Mouse (Mus musculus) cortical plate, adult 2 months (tissue): ENCODE results near the gene Smpd2. TPM values are rescaled to one million over a fixed set of nuclear protein-coding genes. Genes with fewer than 3 reads are reported as not detected.

ENCODE experiments used
- H3K27ac ChIP-seq: fragments of 200-500 bp; 2 replicates; pipeline ENCODE4 v1.5.1; 2012; ENCODE audit warnings: low read length, control low read depth, inconsistent platforms; ENCODE audit not compliant: insufficient read depth
- H3K4me1 ChIP-seq: fragments of 200-500 bp; 2 replicates; pipeline ENCODE4 v1.6.1; 2011; ENCODE audit warnings: low read length; ENCODE audit not compliant: control insufficient read depth, insufficient read depth
- H3K4me3 ChIP-seq: fragments of 200-500 bp; 2 replicates; pipeline ENCODE4 v1.5.1; 2011; ENCODE audit warnings: mild to moderate bottlenecking, low read length, control low read depth; ENCODE audit not compliant: insufficient read depth
- CTCF ChIP-seq: fragments of 200-500 bp; IDR thresholded peaks from 2 replicates; pipeline ENCODE4 v1.5.1; 2011; ENCODE audit warnings: mild to moderate bottlenecking, control low read depth, low read length; ENCODE audit not compliant: insufficient read depth; ENCODE audit errors: extremely low read depth
- POLR2A ChIP-seq: fragments of 200-500 bp; IDR thresholded peaks from 2 replicates; pipeline ENCODE4 v1.6.1; 2011; ENCODE audit warnings: mild to moderate bottlenecking, low read length, control low read depth; ENCODE audit not compliant: insufficient read depth; ENCODE audit errors: extremely low read depth
- polyA plus RNA-seq: library from polyadenylated mRNA; depleted of rRNA; stranded (reverse); fragments of >200 nt; gene quantifications from 2 replicates; pipeline ENCODE4 v1.2.3, GENCODE M21; 2012

The Smpd2 gene
- polyA plus RNA-seq, 1 experiment: 33.8 TPM

DNA sequence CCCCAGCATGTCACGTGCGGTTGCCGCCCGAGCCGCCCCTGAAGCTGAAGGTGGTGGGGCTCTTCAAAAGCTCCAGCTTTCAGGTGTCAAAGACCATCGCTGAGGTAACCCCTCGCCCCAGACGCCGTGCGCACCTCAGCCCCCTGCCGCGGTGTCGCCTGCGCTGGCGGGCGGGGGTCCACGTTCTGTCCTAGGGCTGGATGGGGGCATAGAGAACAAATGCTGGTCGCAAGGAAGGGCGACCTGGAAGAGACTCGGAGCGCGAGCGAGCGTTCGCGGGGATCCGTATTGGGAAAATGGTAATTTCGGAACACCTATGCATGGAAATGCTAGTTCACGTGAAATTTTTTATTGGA, 327 bp upstream of the Smpd2 start:
- Histone ChIP-seq H3K4me3 (peak overlapping the region; percentile 88), H3K27ac (peak overlapping the region; percentile 62; the same call in 1 of the 2 replicates), H3K4me1 (no peaks in the 10 kb centered on the region)
- TF ChIP-seq CTCF (no peak), POLR2A (no peak)

DNA sequence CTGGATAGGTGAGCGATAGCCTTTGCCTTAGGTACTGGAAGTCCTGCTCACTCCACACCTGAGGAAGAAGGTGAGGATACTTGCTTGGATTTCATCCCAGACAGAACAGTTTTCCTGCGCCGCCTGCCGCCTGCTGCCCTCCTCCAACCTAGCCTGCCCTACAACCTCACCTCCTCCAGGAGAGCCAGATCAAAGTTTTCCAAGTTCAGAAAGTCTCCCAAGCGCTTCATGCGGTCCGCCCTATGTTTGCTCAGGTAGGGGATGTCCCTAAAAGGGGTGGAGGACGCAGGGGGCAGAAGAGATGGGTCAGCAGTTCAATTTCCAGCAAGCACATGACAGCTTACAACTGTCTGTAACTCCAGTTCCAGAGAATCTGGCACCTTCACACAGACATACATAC, 875 bp downstream of the Smpd2 start:
- H3K4me3 ChIP-seq: peak overlapping the region; percentile 88; the same call in 1 of the 2 replicates
- no peak for TF ChIP-seq POLR2A
- no peak for TF ChIP-seq CTCF
- no peak overlapping the region for H3K27ac ChIP-seq
- no peaks in the 10 kb centered on the region for H3K4me1 ChIP-seq

DNA sequence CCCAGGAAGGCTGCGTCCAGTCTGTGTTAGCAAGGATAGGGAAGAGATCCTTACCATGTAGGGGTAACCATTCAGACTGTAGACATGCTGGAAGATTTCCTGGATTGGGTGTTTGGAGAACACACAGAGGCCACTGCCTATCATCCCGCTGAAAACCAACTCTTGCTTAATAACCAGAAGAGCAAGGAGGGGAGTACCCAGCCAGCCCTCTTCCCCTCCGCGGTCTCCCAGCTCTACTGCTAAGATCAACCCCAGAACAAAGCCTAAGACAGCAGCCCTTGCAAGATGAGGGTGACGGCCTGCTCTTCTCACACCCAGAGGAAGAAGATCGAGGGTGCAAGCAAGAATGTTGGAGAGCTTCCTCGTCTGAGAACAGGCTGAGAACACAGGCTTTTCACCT, 1.3 kb downstream of the Smpd2 start:
- Histone ChIP-seq H3K4me1 (no peaks in the 10 kb centered on the region), H3K4me3 (peak overlapping the region; percentile 88; the same call in 1 of the 2 replicates), H3K27ac (no peak overlapping the region)
- TF ChIP-seq CTCF (no peak), POLR2A (no peak)

DNA sequence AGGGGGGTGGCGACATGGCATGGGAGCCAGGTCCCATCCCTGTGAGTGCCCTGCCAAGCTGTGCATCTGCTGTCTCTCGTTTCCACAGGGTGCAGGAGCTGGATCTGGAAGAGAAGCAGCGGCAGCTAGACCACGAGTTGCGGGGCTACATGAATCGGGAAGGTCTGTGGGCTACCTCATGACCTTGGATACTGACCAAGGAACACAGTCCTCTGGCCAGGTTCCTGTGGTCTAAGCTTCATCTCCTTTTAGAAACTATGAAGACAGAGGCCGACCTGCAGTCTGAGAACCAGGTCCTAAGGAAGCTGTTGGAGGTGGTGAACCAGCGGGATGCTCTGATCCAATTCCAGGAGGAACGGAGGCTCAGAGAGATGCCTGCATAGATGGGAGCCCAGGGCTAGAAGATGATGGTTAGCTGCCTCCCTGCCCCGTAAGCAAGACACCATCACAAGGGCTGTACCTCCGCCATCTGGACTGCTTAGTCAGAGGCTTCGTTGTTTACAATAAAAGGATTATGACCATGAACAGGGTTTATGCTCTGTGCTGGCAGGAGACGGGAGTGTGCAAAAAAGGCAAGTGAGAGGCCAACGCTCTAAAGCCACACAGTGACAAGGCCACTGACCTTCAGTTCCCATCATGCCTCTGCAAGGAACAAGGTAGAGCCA, 3.5 kb downstream of the Smpd2 start:
- Histone ChIP-seq H3K4me1 (no peaks in the 10 kb centered on the region), H3K27ac (no peak overlapping the region), H3K4me3 (no peak overlapping the region)
- TF ChIP-seq CTCF (no peak), POLR2A (no peak)

DNA sequence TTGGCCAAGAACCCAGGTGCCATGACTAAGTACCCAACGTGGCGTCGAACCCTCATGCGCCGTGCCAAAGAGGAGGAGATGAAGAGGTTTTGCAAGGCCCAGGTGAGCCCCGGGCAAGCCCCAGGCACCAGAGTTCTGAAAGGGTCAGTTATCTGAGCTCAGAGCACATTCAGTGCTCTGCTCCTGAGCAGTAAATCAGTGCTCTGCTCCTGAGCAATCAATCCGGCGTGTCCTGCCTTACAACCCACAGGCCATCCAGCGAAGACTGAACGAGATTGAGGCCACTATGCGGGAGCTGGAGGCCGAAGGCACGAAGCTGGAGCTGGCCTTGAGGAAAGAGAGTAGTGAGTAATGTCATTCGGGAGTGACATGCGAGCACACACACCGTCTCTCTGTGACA, 4.4 kb downstream of the Smpd2 start:
- TF ChIP-seq POLR2A: no peak
- TF ChIP-seq CTCF: no peak

DNA sequence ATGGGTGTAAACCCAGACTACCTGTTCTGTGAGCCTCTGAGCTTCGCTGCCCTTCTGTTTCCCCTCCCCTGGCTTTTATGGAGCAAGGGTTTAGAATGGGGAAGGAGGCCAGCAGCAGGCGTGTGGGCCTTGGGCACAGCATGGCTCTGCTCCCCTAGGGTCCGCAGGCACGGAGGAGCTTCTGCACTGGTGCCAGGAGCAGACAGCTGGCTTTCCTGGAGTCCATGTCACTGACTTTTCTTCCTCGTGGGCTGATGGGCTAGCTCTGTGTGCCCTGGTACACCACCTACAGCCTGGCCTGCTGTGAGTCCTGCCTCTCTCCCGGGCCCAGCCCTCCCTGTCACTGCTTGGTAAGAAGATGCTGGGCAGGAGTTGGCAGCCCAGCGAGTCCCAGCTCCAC, 7.7 kb downstream of the Smpd2 start:
- Histone ChIP-seq H3K27ac (no peak overlapping the region), H3K4me1 (no peaks in the 10 kb centered on the region), H3K4me3 (no peak overlapping the region)
- TF ChIP-seq CTCF (no peak), POLR2A (no peak)

More for the DNA sequence above, 4.4 kb downstream of the Smpd2 start:
- no peak overlapping the region for H3K4me3 ChIP-seq
- no peak overlapping the region for H3K27ac ChIP-seq
- H3K4me1 ChIP-seq: no peaks in the 10 kb centered on the region

DNA sequence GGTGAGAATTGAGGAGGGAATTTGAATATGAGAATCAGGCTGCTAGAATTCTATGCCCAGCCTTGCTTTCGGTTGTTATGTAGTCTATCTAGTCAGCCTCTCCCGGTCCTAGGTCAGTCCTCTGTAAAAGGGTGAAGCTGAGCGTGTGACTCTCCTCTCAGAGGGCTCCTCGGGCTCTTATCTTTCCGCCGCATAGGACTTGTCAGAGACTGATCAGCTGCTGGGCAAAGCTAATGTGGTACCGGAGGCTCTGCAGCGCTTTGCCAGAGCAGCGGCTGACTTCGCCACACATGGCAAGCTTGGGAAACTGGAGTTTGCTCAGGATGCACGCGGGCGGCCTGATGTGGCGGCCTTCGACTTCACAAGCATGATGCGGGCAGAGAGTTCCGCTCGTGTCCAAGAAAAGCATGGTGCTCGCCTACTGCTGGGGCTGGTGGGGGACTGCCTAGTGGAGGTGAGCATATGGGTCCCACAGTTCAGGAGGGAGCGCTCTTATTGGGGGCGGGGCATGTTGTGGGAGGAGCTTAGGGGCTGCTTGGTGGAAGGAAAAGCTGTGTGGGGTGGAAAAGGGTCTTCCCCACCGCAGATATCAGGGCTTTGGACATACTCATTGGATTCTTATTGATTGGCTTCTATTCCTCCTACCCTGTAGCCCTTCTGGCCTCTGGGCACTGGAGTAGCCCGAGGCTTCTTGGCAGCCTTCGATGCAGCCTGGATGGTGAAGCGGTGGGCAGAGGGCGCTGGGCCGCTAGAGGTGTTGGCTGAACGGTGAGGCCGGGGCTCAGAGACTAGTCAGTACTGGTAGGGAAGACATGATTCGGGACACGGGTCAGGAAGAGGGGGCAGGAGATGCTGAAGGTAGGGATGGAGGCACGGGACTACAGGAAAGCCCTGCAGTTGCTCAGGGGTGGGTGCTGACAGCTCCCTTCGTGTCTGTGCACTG, 9.0 kb downstream of the Smpd2 start:
- TF ChIP-seq CTCF (no peak), POLR2A (no peak)
- Histone ChIP-seq H3K4me3 (no peak overlapping the region), H3K4me1 (peaks cover 3% of the 10 kb centered on the region; the same call in 1 of the 2 replicates), H3K27ac (no peak overlapping the region)

DNA sequence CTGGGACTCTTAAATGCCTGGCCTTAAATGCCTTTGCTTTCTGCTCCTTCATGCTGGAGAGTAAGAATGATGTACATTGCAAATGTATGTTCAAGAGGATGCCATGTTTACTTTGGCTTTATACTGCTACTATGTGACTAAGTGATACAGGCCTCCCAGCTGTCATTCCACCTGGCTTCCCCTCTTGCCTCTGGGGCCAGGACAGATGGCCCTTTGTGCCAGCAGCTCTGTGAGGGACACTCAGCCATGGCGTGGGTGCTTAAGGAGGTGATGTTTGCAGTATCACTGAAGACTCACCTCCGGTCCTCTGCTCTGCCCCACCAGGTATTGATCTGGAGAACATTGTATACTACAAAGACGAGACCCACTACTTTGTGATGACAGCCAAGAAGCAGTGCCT, 10.2 kb downstream of the Smpd2 start:
- no peak overlapping the region for H3K27ac ChIP-seq
- TF ChIP-seq POLR2A: no peak
- peaks cover 3% of the 10 kb centered on the region; the same call in 1 of the 2 replicates for H3K4me1 ChIP-seq
- no peak overlapping the region for H3K4me3 ChIP-seq

DNA sequence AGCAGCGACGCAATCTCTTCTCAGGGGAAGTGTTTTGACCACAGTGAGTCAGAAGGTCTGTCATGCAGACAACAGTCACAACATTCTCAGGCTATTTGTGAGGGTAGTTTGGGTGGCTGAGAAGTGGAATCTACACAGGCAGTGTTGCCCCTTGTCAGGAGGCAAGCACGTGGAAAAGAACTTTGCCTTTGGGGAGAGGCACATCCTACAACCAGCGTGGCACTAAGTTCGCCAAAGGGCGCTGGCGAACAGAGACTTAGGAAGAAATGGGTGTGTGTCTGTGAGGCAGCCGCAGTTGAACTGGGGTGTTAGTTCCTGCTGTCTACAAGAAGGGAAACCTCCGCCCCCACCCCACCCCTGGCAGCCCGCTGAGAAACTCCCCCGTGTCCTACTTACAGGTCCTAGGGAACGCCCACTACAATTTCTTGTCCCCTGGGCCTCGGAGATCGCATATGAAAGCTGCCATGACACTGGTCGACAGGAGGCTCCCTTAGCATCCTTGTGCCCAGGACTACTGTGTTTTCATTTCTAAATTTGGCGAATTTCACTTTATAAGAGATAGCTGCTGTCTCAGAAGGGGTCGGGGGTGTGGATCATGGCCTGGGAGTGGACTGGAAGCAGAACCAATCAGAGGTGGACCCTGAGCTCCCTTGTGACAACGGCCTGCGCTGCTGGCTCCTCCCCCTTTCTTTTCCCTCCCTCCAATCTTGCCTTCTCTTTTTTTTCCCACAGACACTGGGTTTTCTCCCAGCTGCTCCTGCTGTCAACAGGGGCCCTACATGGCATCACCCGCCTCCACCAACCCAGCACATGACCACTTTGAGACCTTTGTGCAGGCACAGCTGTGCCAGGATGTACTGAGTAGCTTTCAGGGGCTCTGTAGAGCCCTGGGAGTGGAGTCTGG, 12.6 kb downstream of the Smpd2 start:
- H3K4me1 ChIP-seq: peaks cover 3% of the 10 kb centered on the region; the same call in 1 of the 2 replicates
- TF ChIP-seq POLR2A (0 out of 2 replicates have a peak, but pooled peaks have one; percentile 22), CTCF (no peak)
- peak overlapping the region; percentile 62 for H3K27ac ChIP-seq
- peak overlapping the region; percentile 45 for H3K4me3 ChIP-seq

DNA sequence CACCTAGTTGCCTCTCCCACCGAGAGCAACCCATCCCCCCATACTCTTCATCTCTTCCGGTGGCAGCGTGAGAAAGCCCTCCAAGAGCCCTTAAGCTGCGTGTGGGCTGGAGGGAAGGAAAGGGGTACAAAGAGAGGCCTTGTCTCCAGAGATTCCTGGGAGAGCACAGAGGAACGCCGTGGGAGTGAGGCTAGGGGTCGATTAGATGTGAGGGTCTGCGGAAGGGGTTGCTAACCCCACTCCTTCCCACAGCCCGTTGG, 13.2 kb downstream of the Smpd2 start:
- Histone ChIP-seq H3K4me3 (peak overlapping the region; percentile 45), H3K4me1 (peaks cover 3% of the 10 kb centered on the region; the same call in 1 of the 2 replicates), H3K27ac (peak overlapping the region; percentile 62)
- no peak for TF ChIP-seq POLR2A
- TF ChIP-seq CTCF: no peak
